Mouse (Mus musculus): ENCODE data around the gene Gck. TPM values are rescaled to one million over a fixed set of nuclear protein-coding genes. Genes with fewer than 3 reads are reported as not detected.
"Not testable (repeated sequence)": the region's sequence is repeated elsewhere in the genome, so short reads cannot be mapped to it uniquely, and the experiment has no call there.

Gene Gck
- polyA plus RNA-seq, 1 experiment from 2014 or later, result 2.5 TPM

GRCm38 (mm10) chr11:5952501-5952900 lies 2.6 kb upstream of the Gck start:
- peaks cover 39% of the 10 kb centered on the region for H3K4me1 ChIP-seq
- H3K4me3 ChIP-seq, result no peak overlapping the region
- no peak for DNase-seq (ENCODE audit: low spot score)
- no peaks in the 10 kb centered on the region for H3K27me3 ChIP-seq (ENCODE audit: low read depth, poor library complexity, severe bottlenecking)
- H3K27ac ChIP-seq (replicated peaks), result no peak overlapping the region
- no peaks in the 10 kb centered on the region for H3K9me3 ChIP-seq (replicated peaks)
- WGBS, result 93% methylated on average over 5 of the region's 5 CpGs
- peaks cover 2% of the 10 kb centered on the region; the same call in 1 of the 2 replicates for H3K36me3 ChIP-seq

- Histone ChIP-seq H3K36me3 (no peaks in the 10 kb centered on the region), H3K27me3 (ENCODE audit: low read depth, poor library complexity, severe bottlenecking) (no peaks in the 10 kb centered on the region), H3K4me1 (peaks cover 19% of the 10 kb centered on the region), H3K9me3 (replicated peaks) (no peaks in the 10 kb centered on the region), H3K27ac (replicated peaks) (peak overlapping the region; percentile 34; the same call in 1 of the 2 replicates), H3K4me3 (no peak overlapping the region)
- DNase-seq (ENCODE audit: low spot score), result no peak
- 64% methylated on average over 10 of the region's 10 CpGs for WGBS
These were observed 1.2 kb downstream of the Gck start for GRCm38 (mm10) chr11:5948546-5949250.

- no peak for DNase-seq (ENCODE audit: low spot score)
- Histone ChIP-seq H3K36me3 (no peaks in the 10 kb centered on the region), H3K9me3 (replicated peaks) (no peaks in the 10 kb centered on the region), H3K27me3 (ENCODE audit: low read depth, poor library complexity, severe bottlenecking) (no peaks in the 10 kb centered on the region), H3K4me3 (no peak overlapping the region), H3K4me1 (peaks cover 19% of the 10 kb centered on the region), H3K27ac (replicated peaks) (no peak overlapping the region; the same call in 1 of the 2 replicates)
- WGBS, result 72% methylated on average over 4 of the region's 4 CpGs
These were observed 2.1 kb downstream of the Gck start for GRCm38 (mm10) chr11:5947796-5948195.

GRCm38 (mm10) chr11:5945096-5945495 lies 4.8 kb downstream of the Gck start:
- H3K36me3 ChIP-seq, result no peaks in the 10 kb centered on the region
- H3K9me3 ChIP-seq (replicated peaks), result no peaks in the 10 kb centered on the region
- no peak overlapping the region for H3K4me3 ChIP-seq
- WGBS, result 82% methylated on average over 2 of the region's 2 CpGs
- H3K4me1 ChIP-seq, result peaks cover 17% of the 10 kb centered on the region
- H3K27me3 ChIP-seq (ENCODE audit: low read depth, poor library complexity, severe bottlenecking), result no peaks in the 10 kb centered on the region
- no peak for DNase-seq (ENCODE audit: low spot score)
- no peak overlapping the region for H3K27ac ChIP-seq (replicated peaks)

GRCm38 (mm10) chr11:5942966-5943365 lies 6.9 kb downstream of the Gck start:
- H3K36me3 ChIP-seq, result no peaks in the 10 kb centered on the region
- H3K4me1 ChIP-seq, result no peaks in the 10 kb centered on the region
- no peaks in the 10 kb centered on the region for H3K9me3 ChIP-seq (replicated peaks)
- 70% methylated on average over 6 of the region's 6 CpGs for WGBS
- H3K27me3 ChIP-seq (ENCODE audit: low read depth, poor library complexity, severe bottlenecking), result no peaks in the 10 kb centered on the region
- no peak overlapping the region for H3K4me3 ChIP-seq
- DNase-seq (ENCODE audit: low spot score), result no peak
- H3K27ac ChIP-seq (replicated peaks), result no peak overlapping the region

- not testable (repeated sequence) for H3K4me3 ChIP-seq; H3K9me3 ChIP-seq (replicated peaks); H3K36me3 ChIP-seq; H3K27ac ChIP-seq (replicated peaks); H3K27me3 ChIP-seq (ENCODE audit: low read depth, poor library complexity, severe bottlenecking); DNase-seq (ENCODE audit: low spot score); H3K4me1 ChIP-seq
- WGBS, result 94% methylated on average over 11 of the region's 11 CpGs
These were observed 15.3 kb downstream of the Gck start for GRCm38 (mm10) chr11:5934531-5934930.

GRCm38 (mm10) chr11:5931947-5932346 lies 17.9 kb downstream of the Gck start:
- DNase-seq (ENCODE audit: low spot score); H3K4me1 ChIP-seq; H3K27me3 ChIP-seq (ENCODE audit: low read depth, poor library complexity, severe bottlenecking); H3K4me3 ChIP-seq; H3K36me3 ChIP-seq; H3K27ac ChIP-seq (replicated peaks): not testable (repeated sequence)
- WGBS, result 88% methylated on average over 6 of the region's 6 CpGs
- H3K9me3 ChIP-seq (replicated peaks), result peaks cover 11% of the 10 kb centered on the region; the same call in 1 of the 2 replicates

- no peak for DNase-seq (ENCODE audit: low spot score)
- Histone ChIP-seq H3K9me3 (replicated peaks) (peaks cover 11% of the 10 kb centered on the region; the same call in 1 of the 2 replicates), H3K4me3 (no peak overlapping the region), H3K27ac (replicated peaks) (no peak overlapping the region), H3K27me3 (ENCODE audit: low read depth, poor library complexity, severe bottlenecking) (no peaks in the 10 kb centered on the region), H3K36me3 (no peaks in the 10 kb centered on the region), H3K4me1 (no peaks in the 10 kb centered on the region)
- 68% methylated on average over 1 of the region's 1 CpGs for WGBS
These were observed 19.3 kb downstream of the Gck start for GRCm38 (mm10) chr11:5930578-5930977.

- no peak overlapping the region for H3K4me3 ChIP-seq
- no peak for DNase-seq (ENCODE audit: low spot score)
- H3K9me3 ChIP-seq (replicated peaks), result peaks cover 11% of the 10 kb centered on the region; the same call in 1 of the 2 replicates
- 89% methylated on average over 3 of the region's 3 CpGs for WGBS
- no peak overlapping the region for H3K27ac ChIP-seq (replicated peaks)
- H3K27me3 ChIP-seq (ENCODE audit: low read depth, poor library complexity, severe bottlenecking), result no peaks in the 10 kb centered on the region
- H3K4me1 ChIP-seq, result no peaks in the 10 kb centered on the region
- H3K36me3 ChIP-seq, result no peaks in the 10 kb centered on the region
These were observed 23.1 kb downstream of the Gck start for GRCm38 (mm10) chr11:5926696-5927220.

- Histone ChIP-seq H3K27me3 (ENCODE audit: low read depth, poor library complexity, severe bottlenecking) (0 out of 2 replicates have a peak, but pooled peaks cover 6% of the 10 kb centered on the region), H3K4me1 (peaks cover 5% of the 10 kb centered on the region; the same call in 1 of the 2 replicates), H3K27ac (replicated peaks) (no peak overlapping the region), H3K36me3 (no peaks in the 10 kb centered on the region), H3K9me3 (replicated peaks) (peaks cover 7% of the 10 kb centered on the region; the same call in 1 of the 2 replicates), H3K4me3 (no peak overlapping the region)
- 68% methylated on average over 8 of the region's 8 CpGs for WGBS
- DNase-seq (ENCODE audit: low spot score), result no peak
These were observed 25.2 kb downstream of the Gck start for GRCm38 (mm10) chr11:5924699-5925098.

- no peak overlapping the region for H3K4me3 ChIP-seq
- 36% methylated on average over 17 of the region's 17 CpGs for WGBS
- H3K27me3 ChIP-seq (ENCODE audit: low read depth, poor library complexity, severe bottlenecking), result 0 out of 2 replicates have a peak, but pooled peaks cover 6% of the 10 kb centered on the region
- H3K27ac ChIP-seq (replicated peaks), result no peak overlapping the region
- H3K9me3 ChIP-seq (replicated peaks), result no peaks in the 10 kb centered on the region
- H3K4me1 ChIP-seq, result peaks cover 5% of the 10 kb centered on the region; the same call in 1 of the 2 replicates
- H3K36me3 ChIP-seq, result no peaks in the 10 kb centered on the region
- DNase-seq (ENCODE audit: low spot score), result no peak
These were observed 29.4 kb downstream of the Gck start for GRCm38 (mm10) chr11:5920323-5920960.

- no peak overlapping the region for H3K27ac ChIP-seq (replicated peaks)
- whole genome bisulfite sequencing, result 94% methylated on average over 4 of the region's 4 CpGs
- H3K36me3 ChIP-seq, result no peaks in the 10 kb centered on the region
- no peaks in the 10 kb centered on the region for H3K9me3 ChIP-seq (replicated peaks)
- H3K27me3 ChIP-seq (ENCODE audit: low read depth, poor library complexity, severe bottlenecking), result 0 out of 2 replicates have a peak, but pooled peaks cover 6% of the 10 kb centered on the region
- DNase-seq (ENCODE audit: low spot score), result no peak
- peaks cover 9% of the 10 kb centered on the region; the same call in 1 of the 2 replicates for H3K4me1 ChIP-seq
- no peak overlapping the region for H3K4me3 ChIP-seq
These were observed 30.3 kb downstream of the Gck start for GRCm38 (mm10) chr11:5919606-5920005.

GRCm38 (mm10) chr11:5918111-5918510 lies 31.8 kb downstream of the Gck start:
- Histone ChIP-seq H3K9me3 (replicated peaks) (no peaks in the 10 kb centered on the region), H3K4me1 (peaks cover 15% of the 10 kb centered on the region; the same call in 1 of the 2 replicates), H3K27ac (replicated peaks) (no peak overlapping the region), H3K36me3 (no peaks in the 10 kb centered on the region), H3K4me3 (no peak overlapping the region), H3K27me3 (ENCODE audit: low read depth, poor library complexity, severe bottlenecking) (0 out of 2 replicates have a peak, but pooled peaks cover 12% of the 10 kb centered on the region)
- 78% methylated on average over 2 of the region's 2 CpGs for WGBS
- no peak for DNase-seq (ENCODE audit: low spot score)

All from midbrain, embryonic 10.5 days (tissue).